Mouse (Mus musculus) neural tube, embryonic 11.5 days (tissue): Measurements from ENCODE around the gene Rtl5. TPM values are rescaled to one million over a fixed set of nuclear protein-coding genes. Genes with fewer than 3 reads are reported as not detected.
"Not testable (repeated sequence)": the region's sequence is repeated elsewhere in the genome, so short reads cannot be mapped to it uniquely, and the experiment has no call there.

ENCODE experiments used
- ATAC-seq: fragments of 200-750 bp; cut with Nextera tagmentation; 2 replicates; pipeline ENCODE4 v1.8.0; 2017; ENCODE audit warnings: moderate number of reproducible peaks, mild to moderate bottlenecking, moderate TSS enrichment, moderate library complexity; ENCODE audit not compliant: insufficient read depth, low FRiP score, low TSS enrichment
- DNase-seq: peaks from one replicate; pipeline ENCODE4 v3.0.0-alpha.2; 2015; ENCODE audit warnings: low spot score
- H3K27ac ChIP-seq: fragments of 300-500 bp; sonication (generic); 2 replicates; pipeline ENCODE4 v1.5.1; 2014; ENCODE audit warnings: low read depth, mild to moderate bottlenecking, low read length
- H3K27me3 ChIP-seq: fragments of 300-500 bp; sonication (generic); 2 replicates; pipeline ENCODE4 v1.6.1; 2014; ENCODE audit warnings: mild to moderate bottlenecking, low read length, mixed read lengths; ENCODE audit not compliant: control insufficient read depth, insufficient read depth
- H3K36me3 ChIP-seq: fragments of 300-500 bp; sonication (generic); 2 replicates; pipeline ENCODE4 v1.6.1; 2014; ENCODE audit warnings: mild to moderate bottlenecking, low read length, moderate library complexity, mixed read lengths; ENCODE audit not compliant: control insufficient read depth, insufficient read depth
- H3K4me1 ChIP-seq: fragments of 300-500 bp; sonication (generic); 2 replicates; pipeline ENCODE4 v1.6.1; 2014; ENCODE audit warnings: low read length, mixed read lengths; ENCODE audit not compliant: control insufficient read depth, insufficient read depth
- H3K4me2 ChIP-seq: fragments of 300-500 bp; sonication (generic); 2 replicates; pipeline ENCODE4 v1.6.1; 2014; ENCODE audit warnings: low read depth, mild to moderate bottlenecking, moderate library complexity
- H3K4me3 ChIP-seq: fragments of 300-500 bp; sonication (generic); 2 replicates; pipeline ENCODE4 v1.5.1; 2014; ENCODE audit warnings: low read depth, low read length
- H3K9ac ChIP-seq: fragments of 300-500 bp; sonication (generic); 2 replicates; pipeline ENCODE4 v1.6.1; 2014; ENCODE audit warnings: mild to moderate bottlenecking, low read length
- H3K9me3 ChIP-seq: fragments of 300-500 bp; sonication (generic); 2 replicates; pipeline ENCODE4 v1.6.1; 2016; ENCODE audit warnings: low read length; ENCODE audit not compliant: control insufficient read depth
- WGBS: fragments of 180-500 bp; shearing (Covaris S2); extraction: QIAGEN DNeasy Blood & Tissue Kit; methylation state at CpG from one replicate; pipeline ENCODE4 v1.1.7; 2014; 5-methylcytosine and 5-hydroxymethylcytosine counted together
- polyA plus RNA-seq: library from polyadenylated mRNA; unstranded; fragments of >200 nt; fragmentation: Nextera tagmentation; extraction: Ambion mirVana; gene quantifications from 2 replicates; pipeline ENCODE4 v1.2.1, GENCODE M21; 2014

Gene Rtl5
- 2.5 and 3.4 TPM in 2 replicates for polyA plus RNA-seq

DNA sequence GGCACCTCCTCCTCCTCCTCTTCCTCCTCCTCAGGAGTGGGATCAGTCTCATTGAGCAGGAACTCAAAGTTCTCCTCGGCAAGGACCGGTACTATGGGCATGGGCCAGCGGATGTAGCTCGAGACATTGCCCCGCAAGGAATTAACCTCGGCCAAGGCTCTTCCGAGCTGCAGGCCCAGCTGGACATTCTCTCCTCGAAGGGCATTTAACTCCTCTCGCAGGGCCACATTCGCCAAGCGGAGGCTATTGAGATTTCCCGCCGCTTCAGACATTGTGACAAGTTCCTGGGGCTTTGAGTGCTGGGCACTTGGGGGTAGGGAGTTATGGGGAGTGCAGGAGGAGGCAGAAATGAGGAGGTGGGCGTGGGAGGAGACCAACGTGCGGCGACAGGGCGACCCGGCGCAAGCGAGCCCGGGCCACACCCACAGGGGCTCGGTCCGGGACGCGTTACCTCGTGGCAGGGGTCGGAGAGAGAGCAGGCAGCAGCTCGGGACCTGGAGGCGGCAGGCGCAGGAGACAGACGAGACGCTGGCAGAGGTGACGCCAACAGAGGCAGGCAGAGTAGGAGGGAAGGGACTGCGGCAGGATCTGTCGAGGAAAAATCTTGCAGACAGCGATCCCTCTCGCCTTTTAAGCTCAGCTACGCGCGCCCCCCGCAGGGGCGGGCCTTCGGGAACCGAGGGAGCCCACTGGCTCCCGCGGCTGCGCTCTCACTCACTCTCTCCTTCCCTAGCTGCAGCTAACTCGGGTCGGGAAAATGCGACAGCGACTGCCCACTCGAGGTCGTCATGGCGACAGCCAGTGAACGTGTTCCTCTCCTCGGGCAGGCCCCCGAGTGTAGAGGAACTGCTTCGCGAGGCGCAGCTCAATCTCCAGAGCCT is at the start of gene Rtl5:
TSS of gene Rtl5 (minus strand) at position 714 of the 881 bp plus-strand sequence.
- ATAC-seq (peak; percentile 88), DNase-seq (peak; percentile 84)
- peak within 1 kb of the TSS; percentile 51 for H3K4me3 ChIP-seq
- H3K27me3 ChIP-seq, result 0 out of 2 replicates have a peak, but pooled peaks cover 2% of the 10 kb centered on the region
- no peaks in the 10 kb centered on the region for H3K4me1 ChIP-seq
- no peaks in the 10 kb centered on the region for H3K36me3 ChIP-seq
- peak within 1 kb of the TSS; percentile 67 for H3K4me2 ChIP-seq
- peak within 1 kb of the TSS; percentile 55 for H3K9ac ChIP-seq
- H3K27ac ChIP-seq, result peak within 1 kb of the TSS; percentile 53; the same call in 1 of the 2 replicates
- WGBS, result 9% methylated on average over 49 of the region's 61 CpGs
- H3K9me3 ChIP-seq, result no peaks in the 10 kb centered on the region

DNA sequence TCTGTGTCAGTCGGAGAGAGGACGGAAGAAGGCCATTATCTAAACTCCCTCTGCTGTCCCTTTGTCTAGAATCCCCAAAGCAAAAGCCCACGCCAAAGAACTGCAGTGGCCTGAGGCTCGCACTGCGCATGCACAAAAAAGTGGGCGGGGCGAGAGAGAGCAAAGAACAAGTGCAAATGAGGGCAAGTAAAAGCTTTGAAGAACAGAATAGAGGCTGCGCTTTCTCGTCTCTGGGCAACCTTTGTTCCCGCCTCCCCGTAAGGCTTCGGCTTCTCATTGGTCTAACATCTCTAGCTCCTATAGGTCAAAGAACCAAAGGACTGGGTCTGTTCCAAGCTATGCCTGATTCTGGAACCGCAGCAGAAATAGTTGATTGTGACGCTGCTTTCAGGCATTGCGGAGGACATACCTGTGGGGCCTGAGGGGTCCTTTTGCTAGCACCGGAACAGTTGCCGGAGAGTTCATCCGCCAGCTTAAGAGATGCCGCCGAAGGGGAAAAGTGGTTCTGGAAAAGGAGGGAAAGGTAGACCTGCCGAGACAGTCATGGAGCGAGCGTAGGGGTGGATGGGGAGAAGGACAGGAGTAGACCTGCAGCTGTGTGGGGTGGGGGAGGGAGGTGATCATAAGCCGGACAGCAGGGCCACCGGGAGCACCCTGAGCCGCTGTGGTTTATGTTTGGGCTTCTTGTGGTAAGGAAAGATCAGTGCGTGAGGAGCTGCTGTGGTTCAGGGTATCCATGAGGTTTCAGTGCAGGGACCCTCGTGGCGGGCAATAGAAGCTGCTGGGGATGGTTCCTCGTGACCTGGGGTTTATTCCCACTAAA is 48.1 kb upstream of the Rtl5 start, which contains the start of gene Pin4:
TSS of gene Pin4 (plus strand) at position 406 of the 823 bp plus-strand sequence.
- H3K27ac ChIP-seq, result no peak within 1 kb of the TSS
- no peaks in the 10 kb centered on the region for H3K9me3 ChIP-seq
- H3K36me3 ChIP-seq, result no peaks in the 10 kb centered on the region
- peak within 1 kb of the TSS; percentile 49 for H3K4me2 ChIP-seq
- DNase-seq (peak; percentile 93), ATAC-seq (peak; percentile 98)
- no peaks in the 10 kb centered on the region for H3K27me3 ChIP-seq
- peak within 1 kb of the TSS; percentile 47 for H3K4me3 ChIP-seq
- peak within 1 kb of the TSS; percentile 42 for H3K9ac ChIP-seq
- no peaks in the 10 kb centered on the region for H3K4me1 ChIP-seq
- WGBS, result 12% methylated on average over 30 of the region's 30 CpGs

GRCm38 (mm10) chrX:102115676-102116075 is 44.6 kb upstream of the Rtl5 start:
- ATAC-seq (no peak), DNase-seq (no peak)
- no peaks in the 10 kb centered on the region for H3K4me1 ChIP-seq
- no peak overlapping the region for H3K27ac ChIP-seq
- H3K9me3 ChIP-seq, result no peaks in the 10 kb centered on the region
- no peaks in the 10 kb centered on the region for H3K27me3 ChIP-seq
- no peaks in the 10 kb centered on the region for H3K36me3 ChIP-seq
- H3K4me3 ChIP-seq, result no peak overlapping the region
- 22% methylated on average over 4 of the region's 4 CpGs for WGBS
- H3K9ac ChIP-seq, result no peak overlapping the region
- H3K4me2 ChIP-seq, result no peak overlapping the region

- WGBS, result 78% methylated on average over 5 of the region's 5 CpGs
Observed at GRCm38 (mm10) chrX:102109349-102109748, 38.2 kb upstream of the Rtl5 start.

DNA sequence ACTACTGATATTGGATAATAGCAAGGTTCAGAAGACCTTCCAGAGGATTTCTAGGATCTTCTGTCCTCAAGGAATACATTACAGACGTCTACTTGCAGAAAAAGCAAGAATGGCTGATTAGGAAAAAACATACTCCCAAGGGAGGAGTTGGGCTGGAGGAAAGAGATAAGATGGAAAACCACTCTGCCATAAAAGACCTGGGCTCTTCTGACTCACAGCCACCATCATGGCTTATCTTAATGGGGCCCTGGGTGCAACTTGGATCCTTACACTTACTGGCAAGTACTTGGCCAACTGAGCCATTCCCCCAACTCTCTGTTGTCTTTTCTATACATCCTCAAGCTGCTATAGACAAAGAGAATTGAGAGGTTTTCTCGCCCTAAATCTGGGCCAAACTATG is 32.7 kb upstream of the Rtl5 start:
- H3K4me2 ChIP-seq, H3K9ac ChIP-seq, H3K4me1 ChIP-seq, H3K27me3 ChIP-seq, H3K4me3 ChIP-seq, H3K27ac ChIP-seq, DNase-seq, H3K36me3 ChIP-seq, H3K9me3 ChIP-seq, ATAC-seq: not testable (repeated sequence)
- 73% methylated on average over 2 of the region's 2 CpGs for WGBS

More at GRCm38 (mm10) chrX:102109349-102109748, 38.2 kb upstream of the Rtl5 start:
- H3K9me3 ChIP-seq, DNase-seq, H3K4me3 ChIP-seq, ATAC-seq, H3K4me2 ChIP-seq, H3K36me3 ChIP-seq, H3K9ac ChIP-seq, H3K4me1 ChIP-seq, H3K27me3 ChIP-seq, H3K27ac ChIP-seq: not testable (repeated sequence)

- ATAC-seq, result no peak
- H3K27me3 ChIP-seq, result no peaks in the 10 kb centered on the region; the same call in 1 of the 2 replicates
- no peak overlapping the region for H3K4me3 ChIP-seq
- DNase-seq, result no peak
- H3K4me1 ChIP-seq, result no peaks in the 10 kb centered on the region
- H3K27ac ChIP-seq, result no peak overlapping the region
- no peaks in the 10 kb centered on the region for H3K9me3 ChIP-seq
- H3K9ac ChIP-seq, result no peak overlapping the region
- no peak overlapping the region for H3K4me2 ChIP-seq
- H3K36me3 ChIP-seq, result no peaks in the 10 kb centered on the region
- WGBS, result 63% methylated on average over 7 of the region's 7 CpGs
Observed at GRCm38 (mm10) chrX:102101886-102102285, 30.8 kb upstream of the Rtl5 start.

- Histone ChIP-seq H3K27me3 (no peaks in the 10 kb centered on the region), H3K9ac (no peak overlapping the region)
- WGBS, result 80% methylated on average over 7 of the region's 7 CpGs
Observed at GRCm38 (mm10) chrX:102094381-102094904, 23.3 kb upstream of the Rtl5 start.

DNA sequence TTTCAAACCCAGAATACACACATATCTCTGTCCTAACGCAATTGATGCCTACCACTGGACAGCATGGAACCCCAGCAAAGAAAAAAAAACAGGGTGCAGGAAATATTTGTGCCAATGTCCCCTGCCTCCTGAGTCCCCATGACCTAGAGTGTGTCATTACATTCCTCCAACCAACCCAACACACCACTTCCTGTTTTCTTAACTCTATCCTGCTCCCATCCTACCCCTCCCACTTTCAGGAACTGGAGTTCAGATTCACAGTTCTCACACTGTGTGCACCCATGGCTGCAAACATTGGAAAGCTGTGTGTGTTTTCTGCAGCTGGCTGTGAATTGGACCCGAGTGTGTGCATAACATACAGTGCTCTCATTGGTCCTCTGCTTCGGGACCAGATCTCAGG is 19.5 kb upstream of the Rtl5 start:
- no peak overlapping the region for H3K27ac ChIP-seq
- no peak overlapping the region for H3K4me2 ChIP-seq
- ATAC-seq, result no peak
- 87% methylated on average over 3 of the region's 3 CpGs for WGBS
- H3K36me3 ChIP-seq, result no peaks in the 10 kb centered on the region
- no peak for DNase-seq
- H3K4me3 ChIP-seq, result no peak overlapping the region
- no peak overlapping the region for H3K9ac ChIP-seq
- H3K9me3 ChIP-seq, result no peaks in the 10 kb centered on the region
- H3K27me3 ChIP-seq, result no peaks in the 10 kb centered on the region
- H3K4me1 ChIP-seq, result no peaks in the 10 kb centered on the region

More at GRCm38 (mm10) chrX:102094381-102094904, 23.3 kb upstream of the Rtl5 start:
- Histone ChIP-seq H3K9me3 (no peaks in the 10 kb centered on the region), H3K4me1 (no peaks in the 10 kb centered on the region), H3K4me2 (no peak overlapping the region), H3K36me3 (no peaks in the 10 kb centered on the region), H3K27ac (no peak overlapping the region), H3K4me3 (no peak overlapping the region)
- no peak for DNase-seq
- ATAC-seq, result no peak
